Mouse (Mus musculus) urinary bladder, postnatal 36 days (tissue): ENCODE measurements around the gene Pgm2.

Experiments used
- DNase-seq, 2 experiments: peaks; one replicate each; pipeline ENCODE4 v3.0.0; 2022; ENCODE audit warnings: low spot score in 2 of 2, mixed read lengths in 1 of 2

Gene Pgm2

DNA sequence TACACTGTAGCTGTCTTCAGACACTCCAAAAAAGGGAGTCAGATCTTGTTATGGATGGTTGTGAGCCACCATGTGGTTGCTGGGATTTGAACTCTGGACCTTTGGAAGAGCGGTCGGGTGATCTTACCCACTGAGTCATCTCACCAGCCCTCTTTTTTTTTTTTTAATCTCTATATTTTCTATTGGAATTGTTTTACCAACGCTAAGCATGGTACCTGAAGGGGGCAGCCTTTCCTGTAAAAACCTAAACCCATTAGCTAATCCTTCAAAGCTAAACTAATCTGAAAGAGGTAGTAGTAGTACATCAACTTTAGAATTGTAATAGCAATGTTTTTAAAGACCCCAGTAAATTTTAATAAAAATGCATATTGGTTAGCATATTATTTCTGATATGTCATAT, 17.2 kb upstream of the Pgm2 start:
- no peak for DNase-seq

DNA sequence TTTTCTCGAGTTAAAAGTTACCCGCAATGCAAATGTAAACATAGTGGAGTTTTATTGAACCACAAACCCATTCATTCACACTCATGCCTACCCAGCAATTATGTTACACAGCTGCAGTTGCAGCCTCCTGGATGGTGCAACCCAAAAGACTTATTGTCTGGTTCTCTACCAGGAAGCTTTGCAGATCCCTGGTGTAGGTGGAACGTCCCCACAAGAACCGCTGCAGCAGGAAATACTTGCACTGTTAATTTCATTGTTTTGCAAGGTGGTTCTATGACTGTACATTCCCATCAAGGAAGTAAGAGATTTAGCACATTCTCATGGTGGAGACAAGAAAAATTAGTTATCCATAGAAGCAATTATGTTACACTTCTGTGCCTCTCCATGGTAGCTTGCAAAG, 15.4 kb upstream of the Pgm2 start:
- DNase-seq = no peak

DNA sequence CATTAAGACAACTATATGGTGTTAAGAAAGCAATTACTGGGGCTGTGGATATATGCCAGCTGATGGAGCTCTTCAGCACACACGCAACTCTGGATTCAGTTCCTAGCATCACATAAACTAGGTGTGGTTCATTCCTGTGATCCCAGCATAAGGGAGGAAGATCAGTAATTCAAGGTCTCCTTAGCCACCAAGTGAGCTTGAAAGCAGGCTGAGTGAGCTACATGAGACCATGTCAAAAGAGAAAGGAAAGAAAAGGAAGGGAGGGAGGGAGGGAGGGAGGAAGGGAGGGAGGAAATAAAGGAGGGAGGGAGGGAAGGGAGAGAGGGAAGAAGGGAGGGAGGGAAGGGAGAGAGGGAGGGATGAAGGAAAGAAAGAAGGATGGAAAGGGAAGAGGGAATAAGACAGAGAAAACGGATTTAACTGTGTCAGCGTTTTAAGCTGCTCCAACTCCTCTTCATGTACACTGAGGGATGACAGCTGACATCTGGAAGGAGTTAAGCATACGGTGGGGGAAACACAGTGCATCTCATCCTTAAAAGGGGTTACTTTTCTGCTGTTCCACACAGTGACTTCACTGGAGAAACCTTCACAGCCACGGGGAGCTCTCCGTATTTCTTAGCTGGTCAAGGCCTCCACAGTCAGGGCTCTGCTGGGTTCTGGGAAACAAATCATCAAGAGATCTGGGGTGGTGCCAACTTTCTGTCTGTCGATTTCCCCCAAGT, 13.8 kb upstream of the Pgm2 start:
- DNase-seq = no peak

DNA sequence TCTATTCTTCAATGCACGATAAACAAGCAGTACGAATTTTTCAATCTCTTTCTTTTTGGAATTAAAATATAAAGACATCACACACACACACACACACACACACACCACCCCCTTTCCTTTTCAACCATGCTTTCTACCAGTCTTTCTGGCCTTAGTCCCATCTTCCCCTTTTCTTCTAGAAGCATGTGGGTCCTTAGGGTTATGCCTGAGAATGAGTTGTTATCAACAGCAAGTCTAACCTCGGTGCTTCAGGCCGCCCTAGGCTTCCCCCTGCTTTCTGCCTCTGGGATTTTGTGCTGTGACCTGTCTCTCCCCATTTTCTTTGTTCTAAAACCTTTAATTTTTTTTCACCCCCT, 13.3 kb upstream of the Pgm2 start:
- DNase-seq = no peak

GRCm38 (mm10) chr5:64083447-64084359, 9.0 kb upstream of the Pgm2 start:
- no peak for DNase-seq

- DNase-seq = no peak
Observed at GRCm38 (mm10) chr5:64085405-64085804, 7.3 kb upstream of the Pgm2 start.

GRCm38 (mm10) chr5:64088740-64089139, 4.0 kb upstream of the Pgm2 start:
- no peak for DNase-seq

GRCm38 (mm10) chr5:64093349-64093871, 660 bp downstream of the Pgm2 start:
- peak; percentile 36 to 37 for DNase-seq

GRCm38 (mm10) chr5:64095342-64095993, 2.7 kb downstream of the Pgm2 start:
- peak in 1 of 2 experiments; percentile 18 for DNase-seq

GRCm38 (mm10) chr5:64101993-64102716, 9.4 kb downstream of the Pgm2 start:
- DNase-seq = no peak

DNA sequence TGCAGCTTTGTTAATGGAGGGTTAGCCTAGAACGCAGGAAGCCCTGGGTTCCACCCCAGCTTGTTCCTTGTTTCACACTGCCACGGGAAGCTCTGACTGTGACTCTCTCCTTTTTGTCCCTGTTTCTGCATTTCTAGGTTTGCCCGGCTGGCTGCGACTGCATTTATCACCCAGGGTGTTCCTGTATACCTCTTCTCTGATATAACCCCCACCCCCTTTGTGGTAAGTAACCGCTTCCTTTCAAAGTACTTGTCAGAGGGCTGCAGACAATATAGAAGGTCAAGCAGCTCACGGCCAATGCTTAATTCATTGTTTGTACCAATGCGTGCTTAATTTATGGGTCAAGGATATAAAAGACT, 9.9 kb downstream of the Pgm2 start:
- no peak for DNase-seq

- no peak for DNase-seq
Observed at GRCm38 (mm10) chr5:64107596-64108289, 15.0 kb downstream of the Pgm2 start.

GRCm38 (mm10) chr5:64109217-64109616, 16.5 kb downstream of the Pgm2 start:
- no peak for DNase-seq

DNA sequence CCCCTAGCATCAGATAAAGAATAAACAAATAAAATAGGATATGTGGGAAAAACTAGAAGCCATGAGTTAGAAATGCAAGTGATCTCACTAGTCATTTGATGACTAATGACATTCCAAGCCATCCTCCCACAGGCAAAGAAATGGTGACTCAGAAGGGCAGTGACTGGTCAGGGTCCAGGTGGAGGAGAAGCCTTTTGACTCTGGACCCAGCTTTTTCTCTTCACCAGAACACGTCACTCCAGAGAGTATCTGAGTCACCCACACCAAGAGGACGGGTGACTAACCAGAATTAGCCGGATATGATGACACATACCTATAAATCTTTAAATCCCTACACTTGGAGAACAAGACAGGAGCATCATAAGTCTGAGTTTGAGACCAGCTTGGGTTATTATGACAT, 19.6 kb downstream of the Pgm2 start:
- peak in 1 of 2 experiments; percentile 38 for DNase-seq

GRCm38 (mm10) chr5:64114210-64114609, 21.5 kb downstream of the Pgm2 start:
- no peak for DNase-seq

DNA sequence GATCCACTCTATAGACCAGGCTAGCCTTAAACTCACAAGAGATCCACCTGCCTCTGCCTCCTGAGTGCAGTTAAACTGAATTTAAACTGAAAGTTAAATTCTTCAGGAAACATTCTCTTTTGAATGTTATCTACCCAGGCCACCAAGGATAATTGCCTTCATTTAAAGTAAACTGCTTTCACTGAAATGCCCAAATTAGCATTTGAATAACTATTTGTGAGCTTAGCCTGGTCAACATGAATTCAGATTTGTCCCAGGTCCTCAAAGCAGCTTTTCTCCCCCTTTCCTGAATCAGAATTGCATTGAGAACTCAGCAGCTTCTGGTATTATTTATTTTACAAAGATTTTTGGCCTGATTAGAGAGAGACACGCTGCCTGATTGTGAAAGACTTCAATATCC, 24.4 kb downstream of the Pgm2 start:
- DNase-seq = no peak

DNA sequence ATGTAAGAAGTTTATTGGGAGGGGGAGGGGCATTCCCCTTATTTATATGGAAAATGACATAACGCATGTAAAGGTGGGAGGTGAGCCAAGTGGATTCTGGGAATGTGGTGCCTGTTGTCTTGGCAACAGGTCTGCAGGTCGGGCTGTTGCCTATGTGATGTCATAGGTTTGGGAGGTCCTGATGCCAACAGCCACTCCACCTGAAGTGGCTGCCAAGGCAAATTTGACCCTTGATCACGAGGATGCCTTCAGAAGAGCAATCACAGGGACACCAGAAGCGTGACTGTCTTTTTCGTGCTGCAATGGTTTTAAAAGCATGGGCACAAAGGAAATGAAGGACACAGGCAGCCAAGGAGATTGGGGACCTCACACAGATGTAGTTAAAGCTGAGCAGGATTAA, 33.0 kb downstream of the Pgm2 start:
- no peak for DNase-seq

GRCm38 (mm10) chr5:64131550-64131949, 38.8 kb downstream of the Pgm2 start:
- no peak for DNase-seq

GRCm38 (mm10) chr5:64133901-64134300, 41.2 kb downstream of the Pgm2 start:
- no peak for DNase-seq

GRCm38 (mm10) chr5:64136325-64136724, 43.6 kb downstream of the Pgm2 start:
- no peak for DNase-seq

DNA sequence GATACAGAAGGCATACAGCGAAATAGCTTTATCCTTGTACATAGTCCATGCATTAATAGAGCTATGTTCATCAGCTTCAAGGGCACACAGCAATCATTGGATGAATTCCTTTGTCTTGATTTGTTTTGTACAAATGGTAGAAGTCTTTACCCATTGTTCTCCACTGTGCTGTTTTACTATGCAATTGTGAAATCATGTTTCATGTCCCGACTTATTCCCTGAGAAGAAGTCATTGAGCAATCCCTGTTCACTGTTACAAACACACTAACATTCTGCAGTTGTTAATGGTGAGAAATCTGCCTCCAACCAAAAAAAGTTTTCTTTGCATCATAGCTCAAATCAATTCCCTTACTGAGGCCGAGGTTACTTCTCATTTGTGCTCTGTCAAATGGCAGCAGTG, 47.5 kb downstream of the Pgm2 start:
- no peak for DNase-seq
